Mouse (Mus musculus) CD8-positive naive resting alpha-beta T cell, adult 57 days (primary cell): ENCODE results near the gene Fcrl6. TPM values are rescaled to one million over a fixed set of nuclear protein-coding genes. Genes with fewer than 3 reads are reported as not detected.

Source experiments
- total RNA-seq: library from RNA; stranded (reverse); gene quantifications from one replicate; pipeline ENCODE4 v1.2.4, GENCODE M21; 2023

Fcrl6 gene
- total RNA-seq, result not detected

GRCm38 (mm10) chr1:172602326-172602725 is at the start of gene Fcrl6:
TSS of gene Fcrl6 (minus strand) at chr1:172602551.

GRCm38 (mm10) chr1:172632451-172633326 is 30.3 kb upstream of the Fcrl6 start, which contains the start of gene Dusp23:
TSS of gene Dusp23 (minus strand) at chr1:172632962.

GRCm38 (mm10) chr1:172590385-172590784 is 12.0 kb downstream of the Fcrl6 start, which contains the start of gene Slamf8:
TSS of gene Slamf8 (minus strand) at chr1:172590568.

DNA sequence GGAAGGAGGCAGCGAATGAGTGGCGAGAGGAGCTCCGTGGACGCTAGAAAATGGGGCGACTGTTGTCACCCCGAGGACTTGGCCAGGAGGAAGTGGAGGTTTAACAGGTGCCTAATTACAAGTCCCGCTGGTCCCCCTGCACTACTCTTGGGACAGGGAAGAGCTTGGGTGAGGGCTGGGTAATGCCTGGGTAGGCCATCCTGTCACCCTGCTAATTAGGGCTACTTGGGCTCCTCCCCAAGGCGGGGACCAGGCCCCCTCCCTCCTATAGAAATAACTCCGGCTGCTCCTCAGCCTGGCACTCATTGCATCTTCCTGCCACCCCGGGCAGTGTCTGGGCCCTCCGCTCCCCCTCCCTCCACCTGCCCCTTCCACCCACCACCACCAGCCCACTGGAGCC is 46.7 kb downstream of the Fcrl6 start, which contains the start of gene Vsig8:
Vsig8 (plus strand) TSS at position 301 of the 400 bp plus-strand sequence.

Other genes starting within 250 kb of the Fcrl6 start
- gene Pigm, start 226.0 kb downstream of the Fcrl6 start, total RNA-seq, result 30.1 TPM
- gene Slamf9, start 127.2 kb downstream of the Fcrl6 start, total RNA-seq, result not detected
- 1.6 TPM for gene Igsf9, start 120.8 kb downstream of the Fcrl6 start, total RNA-seq
- gene Tagln2, start 102.5 kb downstream of the Fcrl6 start, total RNA-seq, result 306 TPM
- 0.61 TPM for gene Cfap45, start 81.8 kb downstream of the Fcrl6 start, total RNA-seq
- gene Vsig8, start 46.6 kb downstream of the Fcrl6 start, total RNA-seq, result not detected
- 0.70 TPM for gene Slamf8, start 12.0 kb downstream of the Fcrl6 start, total RNA-seq
- gene Dusp23, start 30.4 kb upstream of the Fcrl6 start, total RNA-seq, result 1.6 TPM
- not detected for gene Crp, start 95.5 kb upstream of the Fcrl6 start, total RNA-seq